Mouse (Mus musculus) megakaryocyte progenitor cell, adult 5-6 weeks (primary cell): ENCODE measurements around the gene Rhbdf2. TPM values are rescaled to one million over a fixed set of nuclear protein-coding genes. Genes with fewer than 3 reads are reported as not detected.
"Not testable (repeated sequence)": the region's sequence is repeated elsewhere in the genome, so short reads cannot be mapped to it uniquely, and the experiment has no call there.

Source experiments
- ATAC-seq: replicated peaks from 2 replicates; pipeline ENCODE4 v1.8.0; 2016; ENCODE audit warnings: mild to moderate bottlenecking, moderate TSS enrichment, inconsistent platforms; ENCODE audit not compliant: poor library complexity
- total RNA-seq, 2 experiments: library from RNA; stranded (forward) in 1 of 2; stranded (reverse) in 1 of 2; fragments of 157-497, 149-512 nt in 1 of 2; fragments of 200-1000 nt in 1 of 2; gene quantifications; 2 replicates each; pipeline versions ENCODE4 v1.2.3 to v1.2.4; 2015 to 2017

Gene Rhbdf2
- total RNA-seq, 2 experiments from 2014 or later, result 3.5 to 3.7 TPM

DNA sequence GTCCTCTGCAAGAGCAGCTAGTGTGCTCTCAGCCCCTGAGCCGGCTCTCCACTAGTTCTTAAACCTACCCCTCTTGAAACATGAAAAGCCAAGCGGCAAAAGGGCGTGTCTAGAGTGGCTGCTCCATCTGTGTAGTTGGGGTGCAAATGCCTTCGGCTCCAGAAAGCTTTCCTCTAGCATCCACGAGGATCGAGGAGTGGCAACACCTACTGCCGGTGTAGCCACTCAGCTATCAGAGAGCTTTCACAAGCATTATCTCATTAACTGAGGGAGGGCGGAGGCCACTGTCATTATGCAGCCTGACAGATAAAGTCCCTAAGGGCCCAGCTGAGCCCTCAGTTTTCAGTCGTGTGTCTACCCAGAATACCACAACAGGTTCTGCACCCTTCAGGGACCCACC, 6.7 kb downstream of the Rhbdf2 start:
- ATAC-seq, result peak; percentile 17

GRCm38 (mm10) chr11:116619561-116619960, 7.3 kb downstream of the Rhbdf2 start:
- ATAC-seq, result no peak

GRCm38 (mm10) chr11:116619156-116619555, 7.7 kb downstream of the Rhbdf2 start:
- no peak for ATAC-seq

DNA sequence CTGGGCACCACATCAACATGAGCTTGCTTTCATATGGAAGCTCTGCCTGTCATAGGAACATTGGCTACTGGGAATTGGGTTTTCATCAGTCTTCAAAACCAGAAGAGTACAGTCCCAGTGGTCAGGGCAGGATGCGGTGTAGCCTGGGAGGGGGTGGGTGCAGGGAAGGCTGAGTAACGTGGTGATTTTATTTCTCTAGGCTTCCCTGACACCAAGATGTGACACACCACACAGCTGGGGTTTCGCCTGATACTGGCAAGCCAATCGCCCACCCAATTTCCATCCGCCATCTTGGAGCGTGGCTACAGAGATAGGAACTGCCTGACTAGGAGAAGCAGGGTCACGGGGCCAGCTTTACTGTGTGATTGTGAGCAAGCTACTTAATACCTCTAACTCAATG, 8.2 kb downstream of the Rhbdf2 start:
- no peak for ATAC-seq

DNA sequence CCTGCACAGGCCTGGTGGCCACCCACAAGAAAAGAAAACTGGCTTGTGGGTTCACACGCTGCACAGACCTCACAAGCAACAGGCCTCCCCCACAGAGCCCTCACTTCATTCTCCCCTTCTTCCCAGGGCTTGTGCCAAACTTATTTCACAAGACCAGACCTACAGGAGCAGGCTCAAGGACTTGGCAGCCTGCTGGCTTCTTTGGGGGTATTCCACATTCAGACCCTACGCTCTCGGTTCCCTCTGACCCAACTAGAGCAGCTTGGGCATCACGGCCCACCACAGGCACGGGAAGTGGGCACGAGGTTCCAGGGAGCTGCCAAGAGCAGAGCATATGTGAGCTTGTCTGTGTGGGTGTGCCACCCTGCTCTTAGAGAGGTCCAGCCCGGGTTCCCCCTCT, 9.2 kb downstream of the Rhbdf2 start:
- ATAC-seq, result no peak

- peak; percentile 35 for ATAC-seq
These were observed 10.2 kb downstream of the Rhbdf2 start for GRCm38 (mm10) chr11:116616438-116617118.

DNA sequence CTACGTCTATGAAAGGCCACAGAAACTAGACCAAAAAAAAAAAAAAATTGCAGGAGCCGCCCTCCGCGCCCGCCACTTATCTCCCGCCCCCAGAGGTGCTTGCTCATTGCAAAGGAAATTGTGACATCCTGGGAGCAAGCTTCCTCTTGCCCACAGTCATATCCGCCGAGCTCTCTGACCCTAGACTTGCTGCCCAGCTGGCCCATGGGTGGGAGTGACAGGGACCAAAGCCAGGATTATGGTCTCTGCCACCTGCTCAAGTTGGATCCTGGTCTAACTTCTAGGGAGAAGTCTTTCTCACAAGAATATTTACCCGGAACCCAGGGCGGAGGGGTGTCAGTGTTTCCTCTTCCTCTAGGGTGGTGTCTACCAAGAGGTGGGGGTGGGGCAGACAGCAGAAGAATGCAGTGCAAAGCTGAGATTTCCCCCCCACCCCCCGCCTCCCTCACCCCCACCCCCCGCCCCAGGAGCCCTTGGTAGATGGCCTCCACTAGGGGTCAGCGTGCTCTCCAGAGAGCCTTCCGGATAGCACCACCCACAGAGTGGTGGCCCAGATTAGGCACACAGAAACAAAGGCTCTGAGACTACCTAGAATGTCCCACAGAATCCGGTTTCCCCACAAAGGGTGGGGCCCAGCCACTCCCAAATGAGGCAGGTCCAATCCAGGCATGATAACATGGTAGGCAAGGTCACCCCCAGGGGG, 10.9 kb downstream of the Rhbdf2 start:
- peak; percentile 67 for ATAC-seq

DNA sequence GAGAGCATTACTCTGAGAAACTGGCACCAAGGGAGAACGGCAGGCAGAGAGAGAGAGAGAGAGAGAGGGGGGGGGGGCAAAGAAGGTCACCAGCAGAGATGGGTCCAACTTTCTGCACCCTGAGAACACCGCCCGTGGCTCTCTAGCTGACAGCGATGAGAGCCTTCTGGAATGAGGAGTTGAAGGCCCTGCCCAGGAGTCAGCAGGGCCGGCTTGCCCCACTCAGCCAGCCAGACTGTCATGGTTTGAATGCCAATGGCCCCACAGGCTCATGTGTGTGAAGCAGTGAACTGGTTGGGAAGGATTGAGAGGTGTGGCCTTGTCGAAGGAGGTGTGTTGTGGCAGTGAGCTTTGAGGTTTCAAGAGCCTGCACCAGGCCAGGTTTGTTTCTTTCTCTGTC, 13.6 kb downstream of the Rhbdf2 start:
- no peak for ATAC-seq

GRCm38 (mm10) chr11:116612554-116612953, 14.3 kb downstream of the Rhbdf2 start:
- no peak for ATAC-seq

DNA sequence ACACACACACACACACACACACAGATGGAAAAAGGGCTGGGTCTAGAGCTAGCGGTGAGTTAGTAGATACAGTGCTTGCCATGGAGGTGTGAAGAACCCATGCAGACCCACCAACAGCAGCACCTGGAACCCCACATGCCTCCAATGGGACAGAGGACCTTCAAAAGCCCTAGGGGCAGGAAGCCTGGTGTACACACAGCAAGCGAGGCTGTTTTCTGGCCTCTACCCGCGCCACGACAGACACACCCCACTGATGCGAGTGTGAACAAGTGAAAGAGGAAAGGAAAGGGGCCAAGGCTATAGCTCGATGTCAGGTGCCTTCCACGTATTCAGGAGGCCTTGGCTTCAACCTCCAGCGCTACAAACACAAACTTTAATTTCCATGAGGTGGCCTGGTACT, 14.9 kb downstream of the Rhbdf2 start:
- ATAC-seq, result no peak

GRCm38 (mm10) chr11:116611168-116611567, 15.7 kb downstream of the Rhbdf2 start:
- ATAC-seq, result not testable (repeated sequence)

- ATAC-seq, result no peak
These were observed 16.7 kb downstream of the Rhbdf2 start for GRCm38 (mm10) chr11:116609965-116610630.

DNA sequence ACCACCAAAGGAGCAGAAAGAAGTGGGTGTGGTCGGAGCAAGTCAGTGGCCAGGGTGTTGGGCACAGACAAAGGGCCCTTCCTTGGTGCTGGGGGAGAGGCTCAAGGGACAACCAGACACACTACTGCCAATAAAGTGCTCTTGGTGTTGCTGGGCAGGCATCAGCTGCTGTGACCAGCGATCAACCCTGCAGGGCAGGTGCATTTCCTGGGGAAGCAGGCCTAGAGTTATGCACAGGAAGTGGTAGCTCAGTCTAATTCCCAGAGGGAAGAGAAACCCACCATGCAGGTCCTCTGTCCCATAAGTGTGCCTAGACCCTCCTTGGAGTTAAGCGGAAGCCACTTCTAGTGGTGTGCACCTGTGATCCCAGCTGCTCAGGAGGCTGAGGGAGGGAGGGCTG, 19.1 kb downstream of the Rhbdf2 start:
- ATAC-seq, result no peak

DNA sequence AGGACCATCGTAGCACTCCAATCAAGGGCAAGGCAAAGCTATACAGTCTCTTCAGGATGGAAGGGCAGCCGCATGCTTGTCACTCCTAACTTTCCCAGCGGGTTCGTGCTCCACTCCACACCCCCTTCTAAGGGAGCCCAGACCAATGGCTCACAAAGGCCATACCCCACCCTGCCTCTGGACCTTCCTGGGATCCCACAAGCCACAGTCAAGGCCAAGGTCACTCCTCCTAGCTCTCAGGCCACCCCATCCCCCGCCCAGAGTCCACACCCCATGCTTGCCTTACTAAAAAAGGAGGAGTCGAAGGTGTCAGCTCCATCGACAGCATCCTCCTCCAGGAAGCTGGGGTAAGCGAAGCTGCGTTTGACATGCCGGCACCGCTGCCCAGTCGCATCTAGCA, 22.7 kb downstream of the Rhbdf2 start:
- no peak for ATAC-seq

DNA sequence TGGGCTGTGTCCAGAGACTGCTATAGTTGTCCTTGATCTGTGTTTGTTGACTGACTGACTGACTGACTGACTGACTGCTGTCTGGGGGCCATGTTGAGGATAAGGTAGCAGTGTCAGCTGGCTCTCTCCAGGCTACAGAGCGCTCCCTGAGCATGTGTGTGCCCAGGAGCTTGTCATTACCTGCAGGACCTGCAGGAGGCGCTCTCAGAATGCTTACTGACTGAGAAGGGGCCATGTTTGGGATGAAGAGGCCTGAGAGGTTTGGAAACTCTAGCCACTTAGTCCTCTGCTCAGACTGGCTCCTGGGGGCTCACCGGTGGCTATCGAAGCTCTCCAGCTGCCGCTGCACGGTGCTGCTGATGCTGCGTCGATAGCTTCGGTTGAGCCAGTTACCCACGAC, 23.5 kb downstream of the Rhbdf2 start:
- ATAC-seq, result peak; percentile 72

DNA sequence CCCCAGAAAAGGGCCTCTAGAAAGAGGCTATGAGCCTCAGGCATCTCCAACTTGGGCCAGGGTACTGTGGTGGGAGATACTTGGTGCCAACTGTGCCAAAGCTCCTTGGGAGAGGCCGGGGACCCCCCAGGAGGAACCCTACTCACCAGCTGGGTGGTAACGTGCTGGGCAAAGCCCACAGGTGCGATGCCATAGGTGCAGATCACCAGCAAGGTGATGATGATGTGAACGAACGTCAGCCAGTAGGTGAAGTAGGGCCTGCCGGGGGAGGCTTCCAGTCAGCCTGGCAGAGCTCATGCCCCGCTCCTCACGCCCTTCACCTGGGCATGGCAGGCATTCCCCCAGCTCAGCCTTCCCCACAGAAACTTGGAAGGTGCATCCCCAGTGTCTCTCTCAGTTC, 24.8 kb downstream of the Rhbdf2 start:
- no peak for ATAC-seq

DNA sequence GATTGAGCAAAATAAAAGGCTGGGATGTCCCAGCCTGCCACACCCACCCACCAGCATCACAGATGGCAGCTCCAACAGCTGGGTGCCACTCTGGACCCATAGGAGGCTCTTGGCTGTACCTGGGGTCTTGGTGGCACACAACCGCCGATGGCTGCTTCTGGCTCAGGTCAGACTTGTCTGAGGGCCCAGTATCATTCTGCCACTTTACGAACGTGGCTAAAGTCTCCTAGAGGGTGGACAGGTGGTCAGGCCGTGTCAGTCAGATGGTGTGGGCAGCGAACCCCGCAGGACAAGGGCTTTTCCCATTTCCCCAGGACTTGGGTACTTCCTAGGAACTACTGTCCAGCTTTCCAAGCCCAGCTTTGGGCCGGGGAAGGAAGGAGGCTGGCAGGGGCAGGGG, 25.7 kb downstream of the Rhbdf2 start:
- no peak for ATAC-seq

GRCm38 (mm10) chr11:116599230-116599629, 27.6 kb downstream of the Rhbdf2 start:
- no peak for ATAC-seq

GRCm38 (mm10) chr11:116598193-116598592, 28.6 kb downstream of the Rhbdf2 start:
- ATAC-seq, result no peak

DNA sequence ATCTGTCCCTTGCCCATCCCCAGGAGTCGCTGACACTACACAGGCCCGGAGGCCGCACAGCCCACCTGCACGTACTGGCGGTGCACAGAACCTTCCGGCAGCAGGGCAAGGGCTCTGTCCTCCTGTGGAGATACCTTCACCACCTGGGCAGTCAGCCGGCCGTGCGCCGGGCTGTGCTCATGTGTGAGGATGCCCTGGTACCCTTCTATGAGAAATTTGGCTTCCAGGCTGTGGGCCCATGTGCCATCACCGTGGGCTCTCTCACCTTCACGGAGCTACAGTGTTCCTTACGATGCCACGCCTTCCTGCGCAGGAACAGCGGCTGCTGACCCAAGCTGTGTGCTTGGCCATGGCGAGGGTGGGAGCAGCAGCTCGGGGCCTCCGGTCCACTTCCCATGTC, 30.1 kb downstream of the Rhbdf2 start:
- ATAC-seq, result no peak

- ATAC-seq, result no peak
These were observed 33.5 kb downstream of the Rhbdf2 start for GRCm38 (mm10) chr11:116593345-116593744.

- peak; percentile 98 for ATAC-seq
These were observed 34.4 kb downstream of the Rhbdf2 start for GRCm38 (mm10) chr11:116592428-116592827.
